Mouse (Mus musculus) limb, embryonic 14.5 days (tissue): ENCODE data around the gene Fdxr. TPM values are rescaled to one million over a fixed set of nuclear protein-coding genes. Genes with fewer than 3 reads are reported as not detected.

Experiments used
- ATAC-seq: fragments of 200-750 bp; cut with Nextera tagmentation; 2 replicates; pipeline ENCODE4 v1.8.0; 2017; ENCODE audit warnings: low read depth, moderate number of reproducible peaks, moderate TSS enrichment; ENCODE audit not compliant: low FRiP score
- DNase-seq: peaks from one replicate; pipeline ENCODE4 v3.0.0-alpha.2; 2015; ENCODE audit warnings: low spot score
- H3K27ac ChIP-seq: fragments of 300-500 bp; sonication (generic); replicated peaks from 2 replicates; pipeline ENCODE4 v1.5.1; 2014; ENCODE audit warnings: low read depth, mild to moderate bottlenecking, low read length, moderate library complexity, mixed read lengths
- H3K27me3 ChIP-seq: fragments of 300-500 bp; sonication (generic); 2 replicates; pipeline ENCODE4 v1.6.1; 2014; ENCODE audit warnings: low read length, mixed read lengths; ENCODE audit not compliant: control insufficient read depth, insufficient read depth
- H3K36me3 ChIP-seq: fragments of 300-500 bp; sonication (generic); 2 replicates; pipeline ENCODE4 v1.6.1; 2014; ENCODE audit warnings: mild to moderate bottlenecking, low read length, moderate library complexity, mixed read lengths; ENCODE audit not compliant: control insufficient read depth, insufficient read depth
- H3K4me1 ChIP-seq: fragments of 300-500 bp; sonication (generic); 2 replicates; pipeline ENCODE4 v1.6.1; 2014; ENCODE audit warnings: antibody characterized with exemption, low read length, mixed read lengths; ENCODE audit not compliant: control insufficient read depth, insufficient read depth
- H3K4me2 ChIP-seq: fragments of 300-500 bp; sonication (generic); replicated peaks from 2 replicates; pipeline ENCODE4 v1.6.1; 2014; ENCODE audit warnings: low read depth, mild to moderate bottlenecking, low read length, moderate library complexity; ENCODE audit not compliant: severe bottlenecking
- H3K4me3 ChIP-seq: fragments of 300-500 bp; sonication (generic); replicated peaks from 2 replicates; pipeline ENCODE4 v1.5.1; 2014; ENCODE audit warnings: low read length
- H3K9ac ChIP-seq: fragments of 300-500 bp; sonication (generic); 2 replicates; pipeline ENCODE4 v1.6.1; 2014; ENCODE audit warnings: mild to moderate bottlenecking, low read depth, low read length, moderate library complexity; ENCODE audit not compliant: severe bottlenecking
- H3K9me3 ChIP-seq: fragments of 300-500 bp; sonication (generic); 2 replicates; pipeline ENCODE4 v1.6.1; 2016; ENCODE audit warnings: low read length; ENCODE audit not compliant: control insufficient read depth
- POLR2A ChIP-seq: fragments of 200-500 bp; IDR thresholded peaks from 2 replicates; pipeline ENCODE4 v1.8.0; 2012; ENCODE audit warnings: inconsistent platforms, mild to moderate bottlenecking, moderate library complexity, borderline replicate concordance; ENCODE audit not compliant: insufficient read depth, insufficient read length; ENCODE audit errors: extremely low read depth
- WGBS: fragments of 180-500 bp; shearing (Covaris S2); extraction: QIAGEN DNeasy Blood & Tissue Kit; methylation state at CpG from one replicate; pipeline ENCODE4 v1.1.7; 2014; 5-methylcytosine and 5-hydroxymethylcytosine counted together
- polyA plus RNA-seq, 2 experiments: library from polyadenylated mRNA; depleted of rRNA in 1 of 2; stranded (reverse) in 1 of 2; unstranded in 1 of 2; fragments of >200 nt; fragmentation: Nextera tagmentation in 1 of 2; extraction: Ambion mirVana in 1 of 2; gene quantifications; 2 replicates each; pipeline versions ENCODE4 v1.2.1 to v1.2.3; 2012 to 2014

Gene Fdxr
- polyA plus RNA-seq, 2 experiments = 13.0 to 16.8 TPM

GRCm38 (mm10) chr11:115269330-115270066 lies 7.4 kb downstream of the Fdxr start:
- whole genome bisulfite sequencing = 91% methylated on average over 26 of the region's 27 CpGs
- TF ChIP-seq POLR2A = no peak
- Histone ChIP-seq H3K4me1 (peaks cover 10% of the 10 kb centered on the region), H3K27ac (no peak overlapping the region), H3K4me3 (no peak overlapping the region), H3K4me2 (no peak overlapping the region), H3K27me3 (peaks cover 41% of the 10 kb centered on the region), H3K36me3 (peaks cover 17% of the 10 kb centered on the region), H3K9me3 (no peaks in the 10 kb centered on the region), H3K9ac (no peak overlapping the region)
- no peak for ATAC-seq
- no peak for DNase-seq

DNA sequence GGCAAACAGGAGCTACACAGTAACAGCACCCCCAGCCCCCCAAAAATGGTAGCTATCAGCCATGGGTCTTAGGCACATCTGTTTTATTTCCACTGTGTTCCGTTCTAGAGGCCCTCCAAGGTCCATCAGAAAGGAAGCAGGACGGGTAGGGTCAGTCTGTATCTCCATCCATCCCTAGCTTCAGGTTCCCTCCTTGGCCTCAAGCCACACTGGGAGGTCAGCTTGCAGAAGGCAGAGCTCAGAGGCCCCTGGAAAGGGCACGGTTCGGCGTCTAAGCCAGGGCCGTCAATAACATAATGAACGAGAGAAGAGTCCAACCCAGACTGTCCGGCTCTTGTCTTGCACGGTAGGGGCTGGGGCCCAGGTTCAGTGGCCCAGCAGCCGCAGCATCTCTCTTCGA lies 8.9 kb downstream of the Fdxr start:
- WGBS = 84% methylated on average over 11 of the region's 11 CpGs
- Histone ChIP-seq H3K4me3 (no peak overlapping the region), H3K27ac (no peak overlapping the region), H3K27me3 (peaks cover 57% of the 10 kb centered on the region), H3K4me2 (no peak overlapping the region), H3K9me3 (no peaks in the 10 kb centered on the region), H3K4me1 (peaks cover 10% of the 10 kb centered on the region), H3K36me3 (peaks cover 17% of the 10 kb centered on the region), H3K9ac (no peak overlapping the region)
- no peak for TF ChIP-seq POLR2A
- ATAC-seq (no peak), DNase-seq (no peak)

DNA sequence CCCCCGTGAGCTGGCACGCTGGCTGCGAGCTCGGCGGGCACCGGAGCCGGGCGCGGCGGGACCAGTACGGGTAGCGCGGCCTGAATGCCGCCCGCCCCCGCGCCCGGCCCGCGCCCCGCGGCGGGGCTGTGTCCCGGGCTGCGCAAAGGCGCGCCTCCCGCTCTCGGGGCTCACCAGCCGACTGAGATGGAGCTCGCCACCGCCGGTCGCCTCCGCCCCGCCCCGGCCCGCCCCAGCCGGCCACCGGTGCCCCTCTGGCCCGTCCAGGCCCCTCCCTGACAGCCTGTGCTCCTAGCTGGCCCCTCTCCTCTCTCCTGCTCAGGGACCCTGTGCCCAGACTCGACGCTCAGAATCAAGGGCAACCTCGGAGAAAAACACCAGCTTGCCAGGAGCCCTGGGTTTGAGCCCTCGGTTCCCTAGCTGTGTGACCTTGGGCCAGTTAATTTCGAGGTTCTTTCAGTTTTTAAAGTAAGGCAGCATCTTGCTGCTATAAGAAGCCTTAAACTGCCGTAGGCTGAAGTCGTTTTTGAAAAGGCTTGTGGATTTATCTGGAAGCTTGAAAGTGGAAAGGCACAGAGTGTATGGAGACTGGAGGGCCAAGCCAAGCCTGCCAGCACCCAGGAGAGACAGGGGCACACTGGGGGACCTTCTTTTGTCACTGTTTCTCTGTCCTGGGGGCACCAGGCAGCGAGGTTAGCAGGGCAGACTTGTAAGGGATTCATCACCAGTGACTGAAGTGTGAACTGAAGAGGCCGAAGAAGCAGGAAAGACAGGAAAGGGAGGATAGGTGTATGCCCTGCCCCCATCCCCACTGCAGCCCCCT lies 9.6 kb downstream of the Fdxr start, which contains the start of gene Grin2c:
Gene Grin2c, minus strand, starts transcription at position 183 of the 823 bp plus-strand sequence.
- H3K9me3 ChIP-seq = no peaks in the 10 kb centered on the region
- ATAC-seq = no peak
- H3K27ac ChIP-seq = no peak within 1 kb of the TSS
- H3K4me3 ChIP-seq = peak within 1 kb of the TSS; percentile 38
- peak within 1 kb of the TSS; percentile 64 for H3K4me2 ChIP-seq
- H3K36me3 ChIP-seq = peaks cover 17% of the 10 kb centered on the region
- peak within 1 kb of the TSS; percentile 38; the same call in 1 of the 2 replicates for H3K9ac ChIP-seq
- H3K4me1 ChIP-seq = peaks cover 10% of the 10 kb centered on the region
- DNase-seq = no peak
- no peak for TF ChIP-seq POLR2A
- 13% methylated on average over 12 of the region's 50 CpGs for WGBS
- H3K27me3 ChIP-seq = peaks cover 64% of the 10 kb centered on the region

DNA sequence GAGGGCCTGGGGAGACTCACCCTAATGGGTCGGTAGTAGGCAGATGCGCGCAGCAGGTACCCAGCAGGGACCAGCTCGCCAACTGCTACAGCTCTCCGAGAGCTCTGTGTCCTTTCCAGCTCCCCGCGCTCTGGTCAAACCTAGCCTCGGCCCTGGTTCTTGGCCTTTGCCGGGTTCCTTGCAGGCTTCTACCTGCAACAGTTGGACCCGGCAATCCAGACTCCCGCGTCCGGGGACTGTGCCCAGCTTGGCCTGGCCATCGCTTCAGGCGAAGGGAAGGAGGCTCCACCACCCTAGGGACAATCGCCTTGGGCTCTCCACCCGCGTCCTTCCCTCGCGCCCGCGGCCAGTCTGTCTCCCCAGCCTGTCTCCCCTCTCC lies 10.5 kb downstream of the Fdxr start:
- DNase-seq (no peak), ATAC-seq (no peak)
- H3K36me3 ChIP-seq = peaks cover 11% of the 10 kb centered on the region
- no peak for TF ChIP-seq POLR2A
- peaks cover 73% of the 10 kb centered on the region for H3K27me3 ChIP-seq
- H3K9me3 ChIP-seq = no peaks in the 10 kb centered on the region
- 1% methylated on average over 21 of the region's 22 CpGs for WGBS
- 0 out of 2 replicates have a peak overlapping the region, but pooled peaks have one; percentile 38 for H3K9ac ChIP-seq
- peak overlapping the region; percentile 64 for H3K4me2 ChIP-seq
- H3K27ac ChIP-seq = no peak overlapping the region
- H3K4me1 ChIP-seq = peaks cover 10% of the 10 kb centered on the region
- peak overlapping the region; percentile 38 for H3K4me3 ChIP-seq

DNA sequence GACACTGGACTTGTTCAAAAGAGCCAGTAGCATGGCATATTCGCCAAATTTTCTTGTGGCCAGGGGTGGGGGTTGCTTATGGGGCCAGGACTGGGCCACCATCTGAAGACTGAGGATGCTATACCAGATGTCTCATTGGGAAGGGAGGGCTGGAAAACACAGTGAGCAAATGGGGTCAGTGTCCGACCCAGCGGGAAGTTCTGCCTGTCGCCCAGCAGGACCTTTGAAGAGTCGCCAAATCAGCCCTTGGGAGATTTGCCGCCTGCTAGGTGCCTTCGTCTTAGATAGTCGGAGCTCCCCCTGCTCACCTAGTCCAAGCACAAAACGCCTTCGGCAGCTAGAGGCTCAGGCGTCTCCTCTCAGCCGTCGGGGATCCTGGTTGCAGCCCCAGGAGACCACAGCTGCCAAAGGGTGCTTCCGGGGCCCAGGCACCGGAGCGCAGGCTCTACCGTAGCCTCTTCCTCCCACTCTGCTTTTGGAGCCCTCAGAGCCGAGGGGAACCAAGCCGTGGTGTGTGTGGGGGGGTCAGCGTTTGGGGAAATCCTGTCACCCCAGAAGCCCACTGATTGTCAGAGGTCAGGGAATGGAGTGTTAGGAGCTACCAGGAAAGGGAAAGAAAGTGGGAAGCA lies 11.0 kb downstream of the Fdxr start:
- WGBS = 5% methylated on average over 20 of the region's 20 CpGs

More for the DNA sequence above, 11.0 kb downstream of the Fdxr start:
- H3K4me3 ChIP-seq = 0 out of 2 replicates have a peak overlapping the region, but pooled peaks have one; percentile 38
- no peaks in the 10 kb centered on the region for H3K9me3 ChIP-seq
- TF ChIP-seq POLR2A = no peak
- DNase-seq (no peak), ATAC-seq (no peak)
- peaks cover 10% of the 10 kb centered on the region for H3K4me1 ChIP-seq
- H3K27ac ChIP-seq = no peak overlapping the region
- H3K36me3 ChIP-seq = peaks cover 11% of the 10 kb centered on the region
- peaks cover 77% of the 10 kb centered on the region for H3K27me3 ChIP-seq
- no peak overlapping the region for H3K9ac ChIP-seq
- no peak overlapping the region for H3K4me2 ChIP-seq
